Comparison of ENCODE assay signal across 9 mouse cellular contexts in genomic region chr5:123058251-123059102, GRCm38 (mm10). TPM values are rescaled to one million over a fixed set of nuclear protein-coding genes. Genes with fewer than 3 reads are reported as not detected.
A peak's percentile ranks its signal among the peaks of the same experiment; 100 is the strongest.
DNase-seq lines count a peak whose midpoint lies in the region; ATAC-seq and TF ChIP-seq lines count a peak whose summit lies in the region.
"Had no signal": no experiment of that assay in that cellular context is flagged by ENCODE, and none has a peak within 500 bp of the region (broad histone marks: within the 10 kb centered on the region; RNA-seq: fewer than 3 reads in every experiment).

No protein-coding gene starts in this region.

- no peaks in the 10 kb centered on the region for H3K9me3 ChIP-seq in forebrain, embryonic 11.5 days (ENCODE audit: control insufficient read depth, low read length)
- H3K9me3 ChIP-seq in liver, embryonic 13.5 days (replicated peaks) = no peaks in the 10 kb centered on the region

- peak overlapping the region; percentile 48 for H3K4me2 ChIP-seq in forebrain, embryonic 11.5 days (ENCODE audit: low read depth, low read length, severe bottlenecking)
- peak overlapping the region; percentile 76 for H3K4me2 ChIP-seq in liver, embryonic 13.5 days

- peak overlapping the region; percentile 78 for H3K4me3 ChIP-seq in cerebellum, adult 2 months (replicated peaks; ENCODE audit: insufficient read depth, low read depth, low read length)
- peak overlapping the region; percentile 29 for H3K4me3 ChIP-seq in forebrain, embryonic 11.5 days (ENCODE audit: low read depth, low read length)
- peak overlapping the region; percentile 64 for H3K4me3 ChIP-seq in liver, embryonic 13.5 days (replicated peaks)

- H3K27ac ChIP-seq in cerebellum, adult 2 months (ENCODE audit: insufficient read depth, low read length) = peak overlapping the region; percentile 36; the same call in 1 of the 2 replicates
- H3K27ac ChIP-seq in forebrain, embryonic 11.5 days (ENCODE audit: low read depth, low read length) = no peak overlapping the region
- H3K27ac ChIP-seq in liver, embryonic 13.5 days = peak overlapping the region; percentile 81

- no peak for DNase-seq in cerebellum, adult 2 months
- DNase-seq in cerebellum, postnatal 10 days = no peak
- DNase-seq in 416B (ENCODE audit: low read depth) = peak; percentile 63
- no peak for DNase-seq in forebrain, embryonic 11.5 days (ENCODE audit: low spot score)
- DNase-seq in liver, embryonic 13.5 days = no peak
- peak; percentile 53 for DNase-seq in thymus, postnatal 25 days
- DNase-seq in urinary bladder, postnatal 36 days (ENCODE audit: low spot score in 2 of 2) = no peak
- DNase-seq in cerebellum, adult 11 months = no peak

- H3K27me3 ChIP-seq in cerebellum, adult 2 months (ENCODE audit: control insufficient read depth, insufficient read depth, low read length) = no peaks in the 10 kb centered on the region
- no peaks in the 10 kb centered on the region for H3K27me3 ChIP-seq in forebrain, embryonic 11.5 days (ENCODE audit: control insufficient read depth, insufficient read depth, low read length)
- H3K27me3 ChIP-seq in liver, embryonic 13.5 days = no peaks in the 10 kb centered on the region

- ATAC-seq in forebrain, embryonic 11.5 days (replicated peaks; ENCODE audit: low FRiP score) = no peak
- no peak for ATAC-seq in liver, embryonic 13.5 days (ENCODE audit: low read depth)

- no peaks in the 10 kb centered on the region for H3K36me3 ChIP-seq in forebrain, embryonic 11.5 days (ENCODE audit: control insufficient read depth, insufficient read depth, low read length)
- no peaks in the 10 kb centered on the region for H3K36me3 ChIP-seq in liver, embryonic 13.5 days

- peak overlapping the region; percentile 30; the same call in 1 of the 2 replicates for H3K9ac ChIP-seq in forebrain, embryonic 11.5 days (ENCODE audit: low read length)
- peak overlapping the region; percentile 73 for H3K9ac ChIP-seq in liver, embryonic 13.5 days

- no peak for TF ChIP-seq POLR2A in cerebellum, adult 2 months (IDR thresholded peaks at IDR 0.05; ENCODE audit: borderline replicate concordance, insufficient read depth, low read length)

- no peak for TF ChIP-seq CTCF in cerebellum, adult 2 months (IDR thresholded peaks at IDR 0.05; ENCODE audit: borderline replicate concordance, insufficient read depth, low read depth, low read length)

- no peaks in the 10 kb centered on the region; the same call in 1 of the 2 replicates for H3K4me1 ChIP-seq in cerebellum, adult 2 months (ENCODE audit: control insufficient read depth, insufficient read depth, low read length)
- no peaks in the 10 kb centered on the region for H3K4me1 ChIP-seq in forebrain, embryonic 11.5 days (replicated peaks; ENCODE audit: control insufficient read depth, insufficient read depth, low read length)
- H3K4me1 ChIP-seq in liver, embryonic 13.5 days (replicated peaks) = peaks cover 28% of the 10 kb centered on the region

- WGBS in cerebellum, adult 2 months = 35% methylated on average over 16 of the region's 16 CpGs
- 50% methylated on average over 16 of the region's 16 CpGs for WGBS in forebrain, embryonic 11.5 days
- 20% methylated on average over 16 of the region's 16 CpGs for WGBS in liver, embryonic 13.5 days (ENCODE audit: insufficient replicate concordance)

RNA-seq across cellular contexts. Expression of gene Tmem120b, which starts 9.7 kb away (rescaled TPM):
- 21.8 and 25.3 TPM in 2 replicates for polyA plus RNA-seq in cerebellum, adult 2 months (2012; rRNA removed)
- polyA plus RNA-seq in forebrain, embryonic 11.5 days (2014; fragmentation: Nextera tagmentation; extraction: Ambion mirVana) = 7.3 and 9.3 TPM in 2 replicates
- polyA plus RNA-seq in liver, embryonic 13.5 days (2015; fragmentation: Nextera tagmentation; extraction: Ambion mirVana) = 23.0 and 24.2 TPM in 2 replicates

RNA-seq across cellular contexts. Expression of gene Morn3, which starts 11.7 kb away (rescaled TPM):
- 0.23 and 0.73 TPM in 2 replicates for polyA plus RNA-seq in cerebellum, adult 2 months (2012; rRNA removed)
- not detected in 2 replicates for polyA plus RNA-seq in forebrain, embryonic 11.5 days (2014; fragmentation: Nextera tagmentation; extraction: Ambion mirVana)
- not detected in 2 replicates for polyA plus RNA-seq in liver, embryonic 13.5 days (2015; fragmentation: Nextera tagmentation; extraction: Ambion mirVana)
- polyA plus RNA-seq: large intestine, adult 2 months had no signal

RNA-seq across cellular contexts. Expression of gene Orai1, which starts 43.6 kb away (rescaled TPM):
- polyA plus RNA-seq in cerebellum, adult 2 months (2012; rRNA removed) = 20.7 and 21.4 TPM in 2 replicates
- 9.6 and 9.8 TPM in 2 replicates for polyA plus RNA-seq in forebrain, embryonic 11.5 days (2014; fragmentation: Nextera tagmentation; extraction: Ambion mirVana)
- 6.6 and 8.2 TPM in 2 replicates for polyA plus RNA-seq in liver, embryonic 13.5 days (2015; fragmentation: Nextera tagmentation; extraction: Ambion mirVana)

Comparison
In these comparisons a context has a peak if more than half of its experiments do, and no peak if none do; other contexts are left out.
1. DNase-seq: peak in 416B (single experiment) and thymus, postnatal 25 days (single experiment); none in cerebellum, adult 2 months (0 of 2), cerebellum, postnatal 10 days (0 of 2), forebrain, embryonic 11.5 days (single experiment), liver, embryonic 13.5 days (single experiment), urinary bladder, postnatal 36 days (0 of 2) and cerebellum, adult 11 months (single experiment).
2. Peak in every context shown above with its lines, with median percentiles within 50 percentile points of each other: H3K4me3 ChIP-seq.